Mouse (Mus musculus) right cerebral cortex, adult 2 months (tissue): ENCODE results near the gene Nrap.
"Not testable (repeated sequence)": the region's sequence is repeated elsewhere in the genome, so short reads cannot be mapped to it uniquely, and the experiment has no call there.

Source experiments
- DNase-seq, 2 experiments: peaks; one replicate each; pipeline ENCODE4 v3.0.0; 2021 to 2022; ENCODE audit warnings: low spot score in 2 of 2

Gene Nrap

DNA sequence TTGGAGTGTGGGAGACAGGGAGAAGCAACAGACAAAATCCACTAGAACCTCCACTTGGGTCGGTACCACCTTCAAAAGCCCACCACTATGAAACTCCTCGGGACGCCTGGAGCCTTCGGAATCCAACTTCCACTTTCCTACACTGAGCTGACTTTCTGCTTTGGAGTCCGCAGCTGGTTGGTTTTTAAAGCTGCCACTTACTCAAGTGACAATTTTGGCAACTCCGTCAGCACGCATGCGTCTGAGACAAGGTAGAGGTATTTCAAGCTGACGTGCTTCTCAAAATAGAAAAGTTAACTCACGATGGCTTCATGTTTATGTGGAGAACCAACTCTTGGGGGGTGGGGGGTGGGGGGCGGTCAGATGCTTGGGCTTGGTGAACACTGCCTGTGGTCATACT is at the start of gene Nrap:
Nrap (minus strand) TSS at position 159 of the 400 bp plus-strand sequence.
- DNase-seq, result no peak

DNA sequence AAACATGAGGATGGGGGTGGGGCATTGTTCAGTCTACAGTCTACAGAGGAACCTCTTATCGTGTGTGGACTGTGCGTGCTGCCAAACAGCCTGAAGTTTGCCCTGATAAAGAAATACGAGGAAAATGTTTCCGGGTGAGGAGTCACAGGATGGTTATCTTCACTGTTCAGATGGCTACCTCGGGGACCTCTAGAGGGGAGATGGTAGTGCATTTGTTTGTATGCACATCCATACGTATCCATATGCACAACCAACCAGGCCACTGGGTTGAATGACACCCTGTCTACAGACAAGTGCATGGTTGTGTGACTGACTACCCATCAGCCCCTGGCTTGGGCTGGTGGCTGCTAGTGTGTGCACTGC is 49.2 kb upstream of the Nrap start:
- no peak for DNase-seq

DNA sequence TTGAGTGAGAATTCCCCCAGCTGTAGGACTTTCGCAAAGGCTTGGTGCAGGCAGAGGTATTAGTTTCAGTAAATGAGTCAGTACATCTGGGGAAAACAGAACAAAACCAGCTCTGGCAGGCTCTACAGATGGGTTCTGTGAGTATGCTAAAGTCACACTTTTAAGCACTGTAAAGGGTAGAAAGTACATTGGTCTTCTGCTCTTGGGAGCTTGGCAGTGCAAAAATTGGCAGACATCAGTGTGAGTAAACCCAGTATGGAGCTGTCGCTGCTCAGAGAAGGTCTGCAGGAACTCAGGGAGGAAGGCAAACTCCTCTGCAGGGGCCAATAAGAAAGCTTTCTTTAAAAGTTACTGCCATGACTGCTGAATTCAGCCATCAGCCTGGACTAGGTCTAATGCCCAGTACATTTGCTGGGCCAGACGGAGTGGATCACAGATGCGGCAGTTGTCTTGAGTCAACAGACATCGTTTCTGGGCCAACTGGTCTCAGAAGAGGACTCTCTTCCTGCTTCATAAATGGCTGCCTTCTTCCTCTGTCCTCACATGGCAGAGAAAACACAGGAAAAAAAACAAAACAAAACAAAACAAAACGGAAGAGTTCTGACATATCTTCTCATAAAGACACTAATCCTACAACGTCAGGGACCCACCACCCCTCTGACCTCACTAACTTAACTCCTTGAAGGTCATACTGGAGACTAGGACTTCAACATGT is 48.7 kb upstream of the Nrap start:
- no peak for DNase-seq

DNA sequence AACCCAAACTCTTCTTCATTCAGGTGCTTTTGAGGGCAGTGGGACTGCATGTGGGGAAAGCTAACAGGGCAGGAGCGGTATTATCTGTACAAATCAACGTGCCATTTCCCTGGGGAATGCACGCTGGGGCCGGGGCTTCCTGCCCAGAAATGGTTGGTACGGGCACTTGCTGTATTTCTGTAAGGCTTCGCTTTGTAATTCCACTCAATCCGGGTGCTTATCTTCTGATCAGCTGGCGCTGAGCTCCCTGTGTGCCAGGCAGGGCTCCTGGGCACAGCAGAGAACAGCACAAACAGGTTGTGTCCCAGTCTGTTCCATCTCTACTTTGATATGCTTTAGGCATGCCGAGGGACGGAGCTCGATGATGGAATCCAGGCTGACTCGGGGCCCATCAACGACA is 46.5 kb upstream of the Nrap start:
- DNase-seq, result no peak

DNA sequence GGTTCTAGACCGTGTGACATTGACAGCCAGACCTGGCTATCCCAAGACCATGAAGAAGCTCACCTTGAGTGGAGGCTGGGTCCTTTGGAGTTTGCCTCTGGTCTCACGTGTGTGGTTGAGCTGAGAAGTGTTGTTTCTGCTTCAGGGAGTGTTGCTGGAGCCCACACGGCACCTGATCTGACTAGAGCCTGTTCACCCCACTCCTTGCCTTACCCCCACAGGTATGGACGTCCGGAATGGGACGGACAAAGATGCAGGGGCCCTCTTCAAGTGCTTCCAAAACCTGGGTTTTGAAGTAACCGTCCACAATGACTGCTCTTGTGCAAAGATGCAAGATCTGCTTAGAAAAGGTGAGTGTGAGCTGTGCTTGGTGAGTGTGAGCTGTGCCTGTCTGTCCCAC is 43.7 kb upstream of the Nrap start:
- DNase-seq, result no peak

DNA sequence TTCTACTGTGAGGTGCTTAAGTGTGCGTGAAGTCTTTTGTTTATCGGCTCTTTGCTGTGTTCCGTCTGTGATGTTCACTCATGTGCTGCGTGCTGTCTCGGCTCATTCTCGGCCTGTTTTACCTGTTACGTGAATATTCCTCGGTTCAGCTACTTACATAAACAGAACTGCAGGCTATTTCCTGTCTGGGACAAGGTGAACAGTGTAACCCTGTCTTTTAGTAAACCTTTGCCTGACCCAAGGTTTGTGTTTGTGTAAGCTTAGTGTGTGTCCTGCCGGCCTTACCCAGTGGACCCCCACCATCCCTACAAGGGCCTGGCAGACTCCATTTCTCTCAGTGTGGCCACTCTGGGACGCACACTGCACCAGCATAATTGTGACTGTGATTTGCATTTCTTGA is 42.9 kb upstream of the Nrap start:
- DNase-seq, result no peak

DNA sequence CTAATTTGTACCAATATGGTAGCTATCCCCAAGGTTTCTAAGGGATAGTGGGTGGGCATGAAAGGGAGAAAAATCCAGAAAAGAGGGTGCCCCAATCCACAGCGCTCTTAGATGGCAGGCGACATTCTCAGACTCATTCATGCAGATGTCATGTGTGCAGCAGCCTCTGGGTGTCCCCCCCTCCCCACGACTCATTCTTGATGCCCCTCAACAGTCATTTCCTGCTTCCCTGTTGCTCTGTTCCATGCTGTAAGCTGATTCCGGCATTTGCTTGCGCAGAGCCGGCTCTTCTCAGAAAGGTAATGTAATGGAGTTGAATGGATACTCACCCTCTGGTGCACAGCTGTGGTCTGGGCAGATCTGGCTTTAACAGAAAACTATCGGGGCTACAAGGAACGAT is 40.5 kb upstream of the Nrap start:
- no peak for DNase-seq

DNA sequence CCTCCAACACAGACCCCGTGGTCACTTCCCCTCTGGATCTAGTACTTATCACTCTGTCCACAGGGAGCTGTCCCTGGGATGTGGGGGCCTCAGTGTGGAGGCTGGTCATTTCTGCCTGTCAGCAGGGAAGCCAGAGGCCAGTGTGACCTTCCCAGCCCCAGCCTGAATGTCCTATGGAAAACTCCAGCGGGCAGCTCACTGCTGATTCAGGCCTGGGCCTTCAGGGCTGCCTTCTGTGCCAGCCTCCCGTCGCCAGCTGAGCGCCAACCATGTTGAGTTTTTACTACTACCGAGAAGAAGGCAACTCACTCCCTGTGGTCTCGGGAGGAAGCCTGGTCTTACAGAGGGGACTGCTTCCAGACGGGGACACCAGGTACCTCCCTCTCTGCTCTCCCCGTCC is 35.7 kb upstream of the Nrap start:
- no peak for DNase-seq

DNA sequence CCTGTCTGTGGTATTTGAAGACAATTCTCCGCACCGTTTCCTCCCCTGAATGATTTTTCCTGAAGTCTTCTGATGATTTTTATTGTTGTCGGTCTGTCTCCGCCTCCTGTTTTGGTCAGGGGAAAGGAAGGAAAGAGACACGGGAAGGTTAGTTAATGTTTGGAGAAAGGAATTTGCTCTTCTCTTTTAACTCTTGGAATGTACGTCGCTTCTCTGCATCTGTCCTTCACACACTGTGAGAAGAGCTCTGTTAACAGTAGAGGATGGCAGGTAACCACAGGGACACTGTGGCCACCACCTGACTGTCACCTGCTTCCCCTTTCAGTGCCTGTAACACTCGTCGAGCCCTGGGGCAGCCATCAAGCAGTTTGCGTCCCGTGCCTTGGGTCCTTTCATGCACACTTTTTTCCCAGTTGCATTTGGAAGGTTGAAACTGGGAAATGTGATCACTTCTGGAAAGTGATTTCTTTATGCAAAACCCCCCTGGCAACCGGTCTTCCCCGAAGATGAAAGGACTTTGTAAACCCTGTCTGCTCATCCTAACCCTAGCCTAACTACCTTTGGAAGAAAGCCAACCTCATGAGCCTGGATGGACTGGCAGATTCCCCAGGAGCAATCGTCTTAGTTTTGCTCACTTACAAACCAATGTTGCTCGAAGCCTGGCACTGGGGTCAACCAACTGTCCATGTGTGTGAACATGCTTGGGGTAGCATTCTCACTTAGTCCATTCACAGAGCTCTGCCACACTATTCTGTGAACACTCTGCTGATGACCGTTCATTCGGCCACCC is 35.0 kb upstream of the Nrap start:
- no peak for DNase-seq

DNA sequence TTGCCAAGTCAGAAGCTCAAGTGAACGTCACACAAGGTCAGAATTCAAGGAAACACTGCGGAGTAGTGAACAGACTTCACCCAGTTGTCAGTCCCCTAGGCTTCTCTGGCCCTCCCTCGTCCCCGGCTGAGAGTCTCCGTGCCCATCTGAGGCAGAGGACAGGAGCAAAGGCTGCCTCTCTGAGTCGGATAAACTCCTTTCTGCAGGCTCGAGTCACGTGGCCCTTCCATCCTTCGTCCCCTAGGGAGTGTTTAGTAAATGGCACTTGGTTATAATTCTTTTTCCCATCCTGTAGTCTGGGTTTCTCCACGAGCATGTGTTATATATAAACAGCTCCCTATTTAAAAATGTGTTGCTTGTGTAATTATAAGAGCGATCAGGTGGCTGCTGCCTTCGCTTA is 33.5 kb upstream of the Nrap start:
- DNase-seq, result peak in 1 of 2 experiments; percentile 57

DNA sequence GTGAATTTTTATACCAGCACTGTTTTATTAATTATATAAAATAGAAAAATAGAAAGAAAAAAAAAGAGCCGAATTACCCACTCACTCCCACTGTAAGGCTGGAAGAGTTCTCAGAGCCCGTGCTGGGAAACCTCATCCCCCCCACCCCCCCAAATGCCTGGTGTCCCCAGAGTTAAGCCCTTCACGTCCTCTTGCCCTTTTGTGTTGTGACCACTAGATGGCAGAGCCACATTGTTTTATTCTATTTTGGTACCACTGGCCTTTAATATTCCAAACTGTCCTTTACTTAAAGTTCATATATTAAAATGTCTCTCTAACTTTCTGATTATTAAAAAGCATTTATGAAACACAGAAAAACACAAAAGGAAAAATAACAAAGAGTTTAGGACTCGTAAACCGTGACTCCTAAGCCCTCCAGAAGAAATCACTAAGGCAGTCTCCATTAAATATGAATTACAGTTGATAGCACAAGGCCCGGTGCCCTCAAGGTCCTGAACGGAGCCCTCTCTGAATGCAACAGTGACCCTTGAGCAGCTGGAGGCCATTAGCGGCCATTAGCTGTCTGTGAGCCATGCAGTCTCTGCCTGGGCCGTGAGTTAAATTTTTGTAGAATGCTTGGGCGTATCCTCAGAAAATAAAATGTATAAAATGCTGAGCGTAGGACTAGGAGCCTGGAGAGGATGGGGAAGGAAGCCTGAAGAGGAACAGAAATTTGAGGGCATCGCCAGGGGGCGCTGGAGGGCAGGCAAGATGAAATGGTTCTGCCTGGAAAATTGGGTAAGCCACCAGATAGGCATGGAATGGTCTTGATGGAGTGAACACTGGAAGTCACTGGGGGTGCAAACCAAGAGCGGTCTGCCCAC is 32.9 kb upstream of the Nrap start:
- peak; percentile 97 to 98 for DNase-seq

DNA sequence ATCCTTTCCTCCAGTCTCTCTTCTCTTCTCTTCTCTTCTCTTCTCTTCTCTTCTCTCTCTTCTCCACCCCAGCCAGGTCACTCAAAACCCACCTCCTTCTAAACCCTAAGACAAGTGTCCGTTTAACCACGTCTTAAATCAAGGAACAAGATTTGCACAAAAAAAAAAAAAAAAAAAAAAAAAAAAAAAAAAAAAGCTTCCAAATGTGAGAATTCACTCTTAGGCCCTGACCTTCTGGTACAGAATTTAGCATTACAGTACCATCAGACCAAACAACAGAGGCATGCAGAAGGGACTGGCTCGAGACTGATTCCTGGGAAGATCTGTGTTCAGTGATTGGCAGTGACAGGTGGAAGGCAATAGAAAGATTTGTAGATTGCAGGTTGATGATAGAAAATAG is 30.5 kb upstream of the Nrap start:
- DNase-seq, result no peak

DNA sequence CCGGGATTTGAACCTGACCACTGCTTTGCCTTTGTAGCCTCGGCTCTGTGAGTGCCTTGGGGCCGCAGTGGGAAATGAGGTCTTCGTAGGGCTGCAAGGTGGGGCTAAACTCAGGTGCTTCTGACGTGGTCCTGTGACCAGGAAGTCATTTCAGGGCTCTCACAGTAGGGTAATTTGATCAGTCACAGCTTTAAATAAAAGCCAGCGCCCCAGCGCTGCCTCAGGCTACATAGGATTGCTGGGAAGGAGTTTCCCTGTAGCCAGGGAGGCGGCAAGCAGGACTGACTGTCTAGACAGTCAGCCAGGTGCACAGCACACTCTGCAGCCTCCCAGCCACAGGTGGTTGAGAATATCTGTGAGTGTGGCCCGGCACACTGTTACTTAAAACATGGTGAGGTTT is 29.6 kb upstream of the Nrap start:
- DNase-seq, result no peak

DNA sequence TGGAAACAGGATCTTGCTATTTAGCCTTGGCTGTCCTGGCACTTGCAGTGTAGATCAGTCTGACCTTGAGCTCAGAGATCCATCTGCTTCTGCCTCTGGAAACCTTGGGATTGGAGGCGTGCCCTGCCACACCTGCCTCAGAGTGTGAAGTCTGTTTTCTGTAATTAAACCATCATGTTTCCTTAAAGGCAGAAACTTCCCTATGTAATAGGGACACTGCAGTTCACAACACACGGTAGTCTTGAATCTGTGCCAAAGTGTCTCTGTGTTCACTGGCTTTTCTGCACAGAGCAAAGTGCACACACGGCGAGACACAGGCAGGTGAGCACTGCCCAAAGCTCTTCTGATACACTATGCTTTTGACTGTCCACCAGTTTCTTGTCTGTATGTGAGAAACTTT is 28.6 kb upstream of the Nrap start:
- no peak for DNase-seq

DNA sequence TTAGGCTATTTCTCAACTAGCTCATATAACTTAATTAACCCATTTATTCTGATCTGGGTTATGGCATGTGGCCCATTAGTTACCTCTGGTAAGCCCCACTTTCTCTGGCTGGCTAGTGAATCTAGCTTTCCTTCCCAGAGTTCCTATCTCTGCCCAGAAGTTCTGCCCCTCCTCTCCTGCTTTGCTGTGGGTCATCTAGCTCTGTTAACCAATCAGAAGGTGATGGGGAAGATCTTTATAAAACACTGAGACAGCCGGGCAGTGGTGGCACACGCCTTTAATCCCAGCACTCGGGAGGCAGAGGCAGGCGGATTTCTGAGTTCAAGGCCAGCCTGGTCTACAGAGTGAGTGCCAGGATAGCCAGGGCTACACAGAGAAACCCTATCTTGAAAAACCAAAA is 20.0 kb upstream of the Nrap start:
- DNase-seq, result not testable (repeated sequence)

DNA sequence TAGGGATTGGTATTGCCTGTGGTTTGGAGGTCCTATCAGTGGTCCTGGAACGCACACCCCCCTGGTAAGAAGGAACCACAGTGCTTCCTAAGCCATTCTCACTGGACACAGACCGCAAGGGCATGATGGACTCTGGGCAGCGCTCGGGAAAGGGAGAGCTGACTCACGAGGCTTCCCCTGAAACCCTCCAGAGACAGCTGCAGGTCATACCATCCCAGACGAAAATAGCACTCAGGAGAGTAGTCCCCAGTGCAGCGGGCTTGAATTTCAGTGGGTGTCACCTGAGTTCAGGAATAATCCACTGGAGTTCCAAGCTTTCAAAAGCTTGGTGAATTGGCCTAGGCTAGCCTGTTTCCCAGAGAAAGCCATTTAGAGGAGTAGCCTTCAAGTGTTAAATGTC is 16.7 kb upstream of the Nrap start:
- no peak for DNase-seq

DNA sequence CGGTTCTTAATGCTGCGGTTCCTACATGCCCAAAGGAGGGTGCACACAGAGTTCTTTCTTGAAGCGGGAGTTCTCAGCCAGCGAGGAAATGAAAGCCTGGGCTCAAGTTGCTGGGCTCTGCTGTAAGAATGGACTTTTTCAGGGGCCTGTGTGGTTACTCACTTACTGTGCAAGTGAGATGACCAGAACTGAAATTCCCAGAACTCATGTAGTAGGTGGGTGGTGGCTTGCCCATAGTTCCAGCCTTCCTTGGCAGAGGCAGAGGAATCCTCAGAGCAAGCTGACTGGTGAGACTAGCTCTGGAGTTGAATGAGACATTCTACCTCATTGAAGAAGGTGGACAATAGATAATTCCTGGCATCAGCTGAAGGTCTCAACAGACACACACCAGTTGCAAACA is 16.0 kb upstream of the Nrap start:
- DNase-seq, result no peak

DNA sequence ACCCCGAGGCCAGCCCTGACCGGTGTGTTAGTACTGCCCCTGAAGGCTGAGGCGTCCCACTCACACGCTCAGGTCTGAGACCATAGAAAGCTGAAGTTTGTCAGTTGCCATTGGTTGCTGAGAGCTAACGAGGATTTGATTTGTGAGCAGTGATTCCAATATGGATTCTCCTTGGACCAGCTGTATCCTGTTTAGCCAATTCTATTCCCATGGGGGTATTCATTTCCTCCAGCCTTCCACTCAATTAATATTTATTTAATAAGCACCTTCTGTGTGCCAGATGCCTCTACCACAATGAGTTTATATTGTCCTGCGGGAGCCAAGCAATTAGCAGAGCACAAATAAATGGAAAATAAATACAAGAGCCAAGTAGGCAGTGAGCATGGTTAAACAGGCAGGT is 12.0 kb upstream of the Nrap start:
- no peak for DNase-seq

DNA sequence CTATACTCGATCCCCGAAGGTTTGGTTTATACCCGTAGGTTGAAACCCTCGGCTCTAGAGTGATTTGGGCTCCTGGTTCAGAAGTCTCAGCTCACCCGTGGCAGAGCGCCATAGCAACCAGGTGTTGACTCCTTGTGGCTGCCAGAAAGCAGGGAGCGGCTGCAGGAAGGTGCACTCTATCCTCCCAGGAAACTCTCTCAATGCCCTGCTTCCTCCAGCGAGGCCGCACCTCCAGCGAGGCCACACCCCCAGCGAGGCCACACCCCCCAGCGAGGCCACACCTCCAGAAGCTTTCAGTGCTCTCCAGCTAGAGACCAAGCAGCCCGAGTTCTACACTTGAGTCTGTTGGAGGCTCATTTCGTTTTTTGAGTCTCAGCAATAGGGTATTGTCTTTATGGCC is 10.4 kb upstream of the Nrap start:
- DNase-seq, result no peak

DNA sequence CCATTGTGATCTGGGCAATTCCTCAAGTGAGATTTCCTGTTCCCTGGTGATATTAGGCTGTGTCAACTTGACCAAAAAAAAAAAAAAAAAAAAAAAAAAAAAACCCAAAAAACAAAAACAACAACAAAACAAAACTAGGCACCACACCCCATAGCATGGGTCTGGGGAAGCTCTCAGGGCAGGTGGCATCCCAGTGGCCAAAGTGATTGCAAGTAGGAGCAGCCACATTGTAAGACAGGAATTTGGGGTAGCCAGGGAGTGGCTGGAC is 8.6 kb upstream of the Nrap start:
- DNase-seq, result no peak

DNA sequence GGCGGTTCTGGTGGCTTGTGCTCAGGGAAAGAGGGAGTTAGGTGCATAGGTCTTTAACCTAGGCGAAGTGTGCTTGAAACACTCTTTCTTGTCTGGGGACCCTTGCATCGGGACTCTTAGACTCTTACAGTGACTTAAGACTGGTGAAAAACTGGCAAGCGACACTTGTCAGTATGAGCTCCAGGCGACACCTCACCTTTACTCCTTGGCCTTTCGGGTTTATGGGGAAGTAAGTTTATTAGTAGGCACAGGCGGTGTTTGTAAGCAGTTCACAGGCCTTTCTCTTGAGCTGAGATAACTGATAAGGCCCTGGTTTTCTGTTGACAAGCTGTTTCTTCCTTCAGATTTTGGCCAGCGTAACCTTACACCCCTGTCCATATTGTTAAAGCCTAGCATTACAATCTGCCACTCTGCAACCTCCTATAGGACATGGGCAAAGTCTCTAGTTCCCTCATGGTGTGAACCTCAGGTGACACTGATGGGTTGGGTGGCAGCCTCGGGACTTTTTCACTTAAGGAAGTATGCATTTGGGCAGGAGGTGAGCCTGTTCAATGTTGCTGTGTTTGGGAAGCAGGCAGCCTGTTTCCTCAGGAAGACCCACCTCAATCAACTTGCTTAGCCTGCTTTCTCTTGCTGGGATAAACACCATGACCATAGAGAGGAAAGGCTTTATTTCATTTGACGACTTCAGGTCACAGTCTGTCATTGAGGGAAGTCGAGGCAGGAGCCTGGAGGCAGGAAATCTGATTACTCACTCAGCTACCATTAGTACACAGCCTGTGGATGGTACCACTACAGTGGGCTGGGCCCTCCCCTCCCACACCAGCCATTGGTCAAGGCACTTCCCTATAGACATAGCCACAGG is 8.1 kb upstream of the Nrap start:
- no peak for DNase-seq
